Mouse (Mus musculus) bone marrow, adult 2 months (tissue): ENCODE data around the gene Fas.

ENCODE experiments used
- CTCF ChIP-seq: fragments of 200-500 bp; IDR thresholded peaks from 2 replicates; pipeline ENCODE4 v1.5.1; 2011; ENCODE audit warnings: low read length, control low read depth; ENCODE audit not compliant: control insufficient read depth, insufficient read depth
- POLR2A ChIP-seq: fragments of 200-500 bp; IDR thresholded peaks from 2 replicates; pipeline ENCODE4 v1.6.1; 2011; ENCODE audit warnings: low read depth, mild to moderate bottlenecking, control low read depth, low read length, borderline replicate concordance; ENCODE audit not compliant: control insufficient read depth

GRCm38 (mm10) chr19:34242925-34243324 lies 47.5 kb upstream of the Fas start:
- TF ChIP-seq CTCF (no peak), POLR2A (no peak)
